Mouse (Mus musculus) ES-E14 (cell line): ENCODE measurements around the gene Bcl2l11.

Experiments used
- CHD2 ChIP-seq: IDR thresholded peaks from 2 replicates; pipeline ENCODE4 v1.6.1; 2014; ENCODE audit warnings: mild to moderate bottlenecking, low read depth, low read length, inconsistent platforms
- HCFC1 ChIP-seq: IDR thresholded peaks from 2 replicates; pipeline ENCODE4 v1.6.1; 2012; ENCODE audit warnings: low read length, inconsistent platforms, borderline replicate concordance; ENCODE audit not compliant: insufficient read depth
- MAFK ChIP-seq: IDR thresholded peaks from 2 replicates; pipeline ENCODE4 v1.6.1; 2014; ENCODE audit warnings: mild to moderate bottlenecking, low read depth, low read length, inconsistent platforms; ENCODE audit not compliant: insufficient read depth
- ZNF384 ChIP-seq: IDR thresholded peaks from 2 replicates; pipeline ENCODE4 v1.6.1; 2012; ENCODE audit warnings: low read depth, low read length, inconsistent platforms

DNA sequence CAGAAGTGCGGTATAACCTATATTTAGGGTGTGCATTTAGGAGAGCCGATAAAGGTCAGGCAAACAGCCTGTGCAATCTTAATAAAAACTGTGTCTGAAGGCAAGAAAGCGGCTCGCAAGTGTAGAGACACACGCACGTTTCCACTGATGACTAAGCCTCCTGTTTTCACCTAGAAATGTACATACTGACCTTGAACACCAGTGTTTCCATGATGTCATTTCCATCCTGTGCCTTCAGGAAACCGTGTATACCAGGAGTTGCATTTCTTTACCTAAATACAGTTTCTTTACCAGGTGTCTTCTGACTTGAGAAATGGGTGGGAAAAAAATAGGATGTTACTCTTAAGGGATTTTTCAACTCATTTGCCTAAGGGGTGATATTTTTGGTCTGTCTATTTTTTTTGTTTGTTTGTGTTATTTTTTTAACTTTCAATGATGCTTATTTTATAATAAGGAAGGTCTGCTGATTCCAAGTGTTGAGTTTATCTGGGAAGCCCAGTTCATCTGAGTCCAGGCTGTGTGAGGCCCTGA is 38.8 kb upstream of the Bcl2l11 start:
- no peak for TF ChIP-seq MAFK
- no peak for TF ChIP-seq CHD2
- TF ChIP-seq ZNF384, result no peak
- TF ChIP-seq HCFC1, result no peak
